Mouse (Mus musculus) neutrophil, adult 65 days (primary cell): ENCODE data around the gene Olfr968. TPM values are rescaled to one million over a fixed set of nuclear protein-coding genes. Genes with fewer than 3 reads are reported as not detected.

Source experiments
- total RNA-seq: library from RNA; stranded (reverse); gene quantifications from 2 replicates; pipeline ENCODE4 v1.2.4, GENCODE M21; 2023

Olfr968 gene
- not detected in 2 replicates for total RNA-seq

DNA sequence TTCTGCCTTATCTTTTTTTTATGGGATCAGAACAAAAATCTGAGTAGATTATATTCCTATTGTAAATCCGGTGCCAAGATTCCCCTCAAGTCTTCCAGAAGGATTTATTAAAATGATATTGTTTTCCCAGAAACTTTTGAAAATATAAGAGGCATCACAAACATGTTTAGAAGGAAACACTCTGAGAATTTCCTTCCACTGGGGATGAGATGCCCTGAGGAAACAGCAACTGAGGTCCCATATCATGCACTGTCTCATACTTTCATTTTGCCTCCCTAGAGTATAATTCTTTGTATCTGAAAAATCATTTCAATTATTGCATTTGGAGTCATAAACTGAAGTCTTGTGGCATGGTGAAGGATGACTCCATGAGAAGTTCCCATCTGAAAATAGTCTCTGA is at the start of gene Olfr968:
Gene Olfr968, minus strand, starts transcription at position 101 of the 400 bp plus-strand sequence.

DNA sequence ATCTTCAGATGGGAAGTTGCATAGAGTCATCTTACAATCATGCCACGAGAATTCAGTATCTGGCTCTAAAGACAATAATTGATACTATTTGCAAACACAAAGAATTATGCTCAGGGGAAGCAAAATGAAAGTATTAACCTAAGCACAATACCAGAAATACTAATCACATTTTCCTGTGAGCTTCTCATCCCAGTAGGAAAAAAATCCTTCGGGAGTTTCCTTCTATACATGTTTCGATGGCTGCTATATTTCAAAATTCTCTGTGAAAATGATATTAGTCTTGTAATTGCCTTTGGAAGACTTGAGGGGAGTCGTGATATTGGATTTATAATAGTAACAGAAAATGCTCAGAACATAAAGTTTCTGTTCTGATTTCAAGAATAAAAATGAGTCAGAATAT is 25.5 kb upstream of the Olfr968 start, which contains the start of gene Olfr970:
Gene Olfr970, plus strand, starts transcription at position 301 of the 400 bp plus-strand sequence.

DNA sequence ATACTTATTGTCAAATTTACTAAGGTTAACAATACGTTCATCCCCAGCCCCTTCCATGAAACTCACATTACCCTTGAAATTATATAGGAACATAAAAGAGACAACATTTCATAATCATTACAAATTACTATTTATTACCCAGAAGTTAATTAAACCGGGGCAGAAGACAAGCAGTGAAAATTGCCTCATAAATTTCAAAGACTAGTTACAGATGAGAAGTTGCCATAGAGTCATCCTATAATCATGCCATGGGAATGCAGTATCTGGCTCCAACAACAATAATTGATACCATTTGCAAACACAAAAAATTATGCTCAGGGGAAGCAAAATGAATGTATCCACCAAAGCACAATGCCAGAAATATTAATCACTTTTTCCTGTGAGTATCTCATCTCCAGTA is 7.5 kb upstream of the Olfr968 start, which contains the start of gene Olfr969:
Gene Olfr969, plus strand, starts transcription at position 388 of the 400 bp plus-strand sequence.

GRCm38 (mm10) chr9:39745949-39746348 is 37.1 kb downstream of the Olfr968 start, which contains the start of gene Olfr967:
Gene Olfr967, plus strand, starts transcription at chr9:39746249.

GRCm38 (mm10) chr9:39730678-39731077 is 52.4 kb downstream of the Olfr968 start, which contains the start of gene Olfr150:
Gene Olfr150, plus strand, starts transcription at chr9:39730978.

Other genes with a start within 250 kb of the Olfr968 start
- not detected in 2 replicates for gene Olfr958, start 229.2 kb downstream of the Olfr968 start, total RNA-seq
- gene Olfr959, start 207.7 kb downstream of the Olfr968 start, total RNA-seq = not detected in 2 replicates
- gene AW551984, start 178.8 kb downstream of the Olfr968 start, total RNA-seq = not detected in 2 replicates
- not detected in 2 replicates for gene Olfr148, start 172.6 kb downstream of the Olfr968 start, total RNA-seq
- gene Olfr960, start 161.9 kb downstream of the Olfr968 start, total RNA-seq = not detected in 2 replicates
- gene Olfr961, start 138.2 kb downstream of the Olfr968 start, total RNA-seq = not detected in 2 replicates
- gene Olfr963, start 116.0 kb downstream of the Olfr968 start, total RNA-seq = not detected in 2 replicates
- gene Olfr149, start 76.1 kb downstream of the Olfr968 start, total RNA-seq = not detected in 2 replicates
- gene Olfr965, start 71.9 kb downstream of the Olfr968 start, total RNA-seq = not detected in 2 replicates
- not detected in 2 replicates for gene Olfr150, start 52.3 kb downstream of the Olfr968 start, total RNA-seq
- gene Olfr967, start 37.0 kb downstream of the Olfr968 start, total RNA-seq = not detected in 2 replicates
- gene Olfr969, start 7.7 kb upstream of the Olfr968 start, total RNA-seq = not detected in 2 replicates
- not detected in 2 replicates for gene Olfr970, start 25.6 kb upstream of the Olfr968 start, total RNA-seq
- not detected in 2 replicates for gene Olfr971, start 53.6 kb upstream of the Olfr968 start, total RNA-seq
- not detected in 2 replicates for gene Olfr972, start 83.2 kb upstream of the Olfr968 start, total RNA-seq
- gene Olfr229, start 124.1 kb upstream of the Olfr968 start, total RNA-seq = not detected in 2 replicates
- gene Olfr974, start 154.2 kb upstream of the Olfr968 start, total RNA-seq = not detected in 2 replicates
- not detected in 2 replicates for gene Olfr975, start 168.8 kb upstream of the Olfr968 start, total RNA-seq
- not detected in 2 replicates for gene Olfr976, start 177.9 kb upstream of the Olfr968 start, total RNA-seq
- gene Olfr978, start 208.9 kb upstream of the Olfr968 start, total RNA-seq = not detected in 2 replicates
- gene Olfr979, start 220.2 kb upstream of the Olfr968 start, total RNA-seq = not detected in 2 replicates
- not detected in 2 replicates for gene Olfr980, start 226.3 kb upstream of the Olfr968 start, total RNA-seq
- not detected in 2 replicates for gene Olfr981, start 238.2 kb upstream of the Olfr968 start, total RNA-seq